Mouse (Mus musculus): Measurements from ENCODE around the gene Crxos.
A peak's percentile ranks its signal among the peaks of the same experiment; 100 is the strongest.

DNA sequence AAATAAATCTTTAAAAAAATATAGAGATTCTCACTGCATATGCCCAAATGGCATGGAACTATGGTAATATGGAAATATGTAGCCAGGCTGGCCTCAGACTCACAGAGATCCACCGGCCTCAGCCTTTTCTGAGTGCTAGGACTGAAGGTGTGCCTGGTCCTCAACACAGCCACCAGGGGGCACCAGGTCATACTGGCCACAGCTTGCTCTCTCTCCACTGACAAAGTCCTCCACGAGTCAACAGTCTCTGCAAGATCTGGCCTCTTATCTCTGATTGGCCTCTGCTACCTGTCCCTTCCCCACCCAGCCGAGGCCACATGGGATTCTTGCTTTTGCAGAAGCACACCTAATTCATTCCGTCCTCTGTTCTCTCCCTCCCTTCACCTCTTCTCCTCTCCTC lies 47.5 kb downstream of the Crxos start:
- TF ChIP-seq POLR2A (IDR thresholded peaks at IDR 0.05; ENCODE audit: insufficient read depth, low read depth, low read length) (no peak), CTCF (IDR thresholded peaks at IDR 0.05; ENCODE audit: insufficient read depth, low read depth, low read length) (peak; percentile 38; the same call in 1 of the 2 replicates)

Data from olfactory bulb, adult 2 months (tissue).